Mouse (Mus musculus) large intestine, adult 2 months (tissue): ENCODE results near the gene Sectm1a. TPM values are rescaled to one million over a fixed set of nuclear protein-coding genes. Genes with fewer than 3 reads are reported as not detected.
"Not testable (repeated sequence)": the region's sequence is repeated elsewhere in the genome, so short reads cannot be mapped to it uniquely, and the experiment has no call there.

Source experiments
- DNase-seq: peaks from one replicate; pipeline ENCODE4 v3.0.0-alpha.2; 2012; ENCODE audit warnings: low read depth, low spot score
- WGBS: fragments of 180-500 bp; shearing (Covaris S2); methylation state at CpG from one replicate; pipeline ENCODE4 v1.1.7; 2018; 5-methylcytosine and 5-hydroxymethylcytosine counted together
- polyA plus RNA-seq: library from polyadenylated mRNA; depleted of rRNA; stranded (reverse); fragments of >200 nt; gene quantifications from 2 replicates; pipeline ENCODE4 v1.2.3, GENCODE M21; 2012

Sectm1a gene
- polyA plus RNA-seq, 1 experiment: 3.1 TPM

- no peak for DNase-seq
- WGBS: 28% methylated on average over 7 of the region's 7 CpGs
These were observed 24.3 kb downstream of the Sectm1a start for GRCm38 (mm10) chr11:121056536-121057236.

GRCm38 (mm10) chr11:121053536-121053935 lies 27.5 kb downstream of the Sectm1a start:
- DNase-seq: no peak
- WGBS: 18% methylated on average over 8 of the region's 8 CpGs

- WGBS: 46% methylated on average over 4 of the region's 4 CpGs
- no peak for DNase-seq
These were observed 28.6 kb downstream of the Sectm1a start for GRCm38 (mm10) chr11:121052387-121052786.

GRCm38 (mm10) chr11:121051793-121052192 lies 29.2 kb downstream of the Sectm1a start:
- 50% methylated on average over 1 of the region's 1 CpGs for WGBS

GRCm38 (mm10) chr11:121049840-121050239 lies 31.2 kb downstream of the Sectm1a start:
- WGBS: 79% methylated on average over 1 of the region's 1 CpGs
- DNase-seq: no peak

More at GRCm38 (mm10) chr11:121051793-121052192, 29.2 kb downstream of the Sectm1a start:
- DNase-seq: no peak

GRCm38 (mm10) chr11:121047826-121048399 lies 33.1 kb downstream of the Sectm1a start:
- DNase-seq: no peak
- 43% methylated on average over 2 of the region's 2 CpGs for WGBS

GRCm38 (mm10) chr11:121045286-121045685 lies 35.7 kb downstream of the Sectm1a start:
- no peak for DNase-seq
- WGBS: 39% methylated on average over 1 of the region's 1 CpGs

- WGBS: 61% methylated on average over 1 of the region's 1 CpGs
- DNase-seq: not testable (repeated sequence)
These were observed 38.0 kb downstream of the Sectm1a start for GRCm38 (mm10) chr11:121043025-121043424.

GRCm38 (mm10) chr11:121042480-121042879 lies 38.5 kb downstream of the Sectm1a start:
- 71% methylated on average over 4 of the region's 4 CpGs for WGBS
- DNase-seq: no peak

- 69% methylated on average over 4 of the region's 4 CpGs for WGBS
- DNase-seq: no peak
These were observed 39.4 kb downstream of the Sectm1a start for GRCm38 (mm10) chr11:121041636-121042035.

- 1% methylated on average over 4 of the region's 4 CpGs for WGBS
- no peak for DNase-seq
These were observed 39.8 kb downstream of the Sectm1a start for GRCm38 (mm10) chr11:121041212-121041611.

GRCm38 (mm10) chr11:121039302-121039701 lies 41.7 kb downstream of the Sectm1a start, which contains the start of gene Cd7:
Gene Cd7, minus strand, starts transcription at chr11:121039418.
- WGBS: 41% methylated on average over 5 of the region's 5 CpGs
- no peak for DNase-seq

- WGBS: 88% methylated on average over 11 of the region's 11 CpGs
- no peak for DNase-seq
These were observed 42.4 kb downstream of the Sectm1a start for GRCm38 (mm10) chr11:121038366-121039240.

GRCm38 (mm10) chr11:121033118-121033517 lies 47.9 kb downstream of the Sectm1a start:
- 76% methylated on average over 5 of the region's 5 CpGs for WGBS
- DNase-seq: no peak

- 89% methylated on average over 7 of the region's 7 CpGs for WGBS
- DNase-seq: no peak
These were observed 53.8 kb downstream of the Sectm1a start for GRCm38 (mm10) chr11:121027259-121027658.

- WGBS: 60% methylated on average over 6 of the region's 6 CpGs
- no peak for DNase-seq
These were observed 56.9 kb downstream of the Sectm1a start for GRCm38 (mm10) chr11:121024163-121024562.

- 88% methylated on average over 5 of the region's 5 CpGs for WGBS
- DNase-seq: no peak
These were observed 61.5 kb downstream of the Sectm1a start for GRCm38 (mm10) chr11:121019501-121019900.

- DNase-seq: peak; percentile 13
- 49% methylated on average over 3 of the region's 3 CpGs for WGBS
These were observed 63.3 kb downstream of the Sectm1a start for GRCm38 (mm10) chr11:121017703-121018102.
